Comparison of ENCODE assay signal across 30 mouse cellular contexts in genomic region chr10:21326352-21326751, GRCm38 (mm10). TPM values are rescaled to one million over a fixed set of nuclear protein-coding genes. Genes with fewer than 3 reads are reported as not detected.
"Had no signal": no experiment of that assay in that cellular context is flagged by ENCODE, and none has a peak within 500 bp of the region (broad histone marks: within the 10 kb centered on the region; RNA-seq: fewer than 3 reads in every experiment).

No protein-coding gene starts in this region.

- DNase-seq: gastrocnemius, adult 2 months; gastrocnemius, postnatal 10 days; gastrocnemius, postnatal 25 days; heart, adult 11 months; heart, adult 2 months; heart, postnatal 14 days; heart, postnatal 36 days; kidney, adult 11 months; kidney, adult 2 months; kidney, adult 9 months; kidney, postnatal 10 days; kidney, postnatal 25 days; kidney, postnatal 4 days; left cerebral cortex, postnatal 4 days had no signal

- H3K4me2 ChIP-seq: heart, embryonic 11.5 days; heart, embryonic 13.5 days; heart, embryonic 15.5 days; hindbrain, embryonic 13.5 days; hindbrain, embryonic 15.5 days; limb, embryonic 13.5 days; limb, embryonic 15.5 days; liver, embryonic 12.5 days had no signal

- H3K27me3 ChIP-seq: heart, embryonic 13.5 days; heart, embryonic 15.5 days; hindbrain, embryonic 13.5 days; hindbrain, embryonic 15.5 days; limb, embryonic 13.5 days; limb, embryonic 15.5 days; liver, embryonic 12.5 days had no signal

- H3K4me3 ChIP-seq: gastrocnemius, adult 2 months; heart, adult 2 months; heart, embryonic 13.5 days; heart, embryonic 15.5 days; hindbrain, embryonic 13.5 days; hindbrain, embryonic 15.5 days; layer of hippocampus, adult 2 months; limb, embryonic 13.5 days; limb, embryonic 15.5 days; liver, embryonic 12.5 days had no signal

- H3K9ac ChIP-seq: heart, embryonic 13.5 days; heart, embryonic 15.5 days; hindbrain, embryonic 13.5 days; hindbrain, embryonic 15.5 days; limb, embryonic 13.5 days; limb, embryonic 15.5 days; liver, embryonic 12.5 days had no signal

- H3K4me1 ChIP-seq: hindbrain, embryonic 13.5 days; hindbrain, embryonic 15.5 days; limb, embryonic 13.5 days; limb, embryonic 15.5 days; liver, embryonic 12.5 days had no signal

- H3K9me3 ChIP-seq: heart, embryonic 13.5 days; heart, embryonic 15.5 days; hindbrain, embryonic 13.5 days; hindbrain, embryonic 15.5 days; limb, embryonic 13.5 days; limb, embryonic 15.5 days; liver, embryonic 12.5 days had no signal

- H3K27ac ChIP-seq: gastrocnemius, adult 2 months; heart, adult 2 months; heart, embryonic 13.5 days; heart, embryonic 15.5 days; hindbrain, embryonic 13.5 days; hindbrain, embryonic 15.5 days; hindbrain, postnatal 0 days; layer of hippocampus, adult 2 months; limb, embryonic 13.5 days; limb, embryonic 15.5 days; liver, embryonic 12.5 days had no signal

- ATAC-seq: hindbrain, postnatal 0 days; intestine, embryonic 16.5 days; liver, embryonic 12.5 days had no signal

RNA-seq across cellular contexts. Expression of gene Aldh8a1, which starts 50.7 kb away (rescaled TPM):
- total RNA-seq: gastrocnemius, adult 2 months; gastrocnemius, postnatal 25 days; heart, adult 2 months; heart, postnatal 14 days; heart, postnatal 36 days; hematopoietic stem cell, adult 5-6 weeks; hindbrain, postnatal 0 days; left cerebral cortex, postnatal 10 days; left cerebral cortex, postnatal 4 days had no signal
- polyA plus RNA-seq: heart, adult 2 months; heart, embryonic 13.5 days; heart, embryonic 15.5 days; heart, postnatal 0 days; hindbrain, embryonic 13.5 days; hindbrain, embryonic 15.5 days; hindbrain, postnatal 0 days; intestine, embryonic 14.5 days; limb, embryonic 11.5 days; limb, embryonic 15.5 days had no signal
